Mouse (Mus musculus) adrenal gland, postnatal 25 days (tissue): ENCODE measurements around the gene Ets1. TPM values are rescaled to one million over a fixed set of nuclear protein-coding genes. Genes with fewer than 3 reads are reported as not detected.

Experiments used
- DNase-seq: peaks from one replicate; pipeline ENCODE4 v3.0.0; 2021; ENCODE audit warnings: mixed read lengths
- total RNA-seq: library from RNA; stranded (reverse); gene quantifications from 2 replicates; pipeline ENCODE4 v1.2.3, GENCODE M21; 2021

Ets1 gene
- total RNA-seq, 1 experiment from 2014 or later = 35.5 TPM

- DNase-seq = no peak
Observed at GRCm38 (mm10) chr9:32666611-32667517, 30.8 kb downstream of the Ets1 start.

GRCm38 (mm10) chr9:32667518-32667908 is 31.5 kb downstream of the Ets1 start:
- no peak for DNase-seq

- no peak for DNase-seq
Observed at GRCm38 (mm10) chr9:32668075-32668673, 32.2 kb downstream of the Ets1 start.

GRCm38 (mm10) chr9:32669397-32669796 is 33.4 kb downstream of the Ets1 start:
- no peak for DNase-seq

- DNase-seq = peak; percentile 49
Observed at GRCm38 (mm10) chr9:32671970-32672859, 36.2 kb downstream of the Ets1 start.

GRCm38 (mm10) chr9:32673923-32674322 is 37.9 kb downstream of the Ets1 start:
- no peak for DNase-seq

- no peak for DNase-seq
Observed at GRCm38 (mm10) chr9:32675671-32676409, 39.8 kb downstream of the Ets1 start.

GRCm38 (mm10) chr9:32676480-32676879 is 40.5 kb downstream of the Ets1 start:
- no peak for DNase-seq

- no peak for DNase-seq
Observed at GRCm38 (mm10) chr9:32677646-32678045, 41.6 kb downstream of the Ets1 start.

GRCm38 (mm10) chr9:32678120-32678757 is 42.2 kb downstream of the Ets1 start:
- DNase-seq = no peak

- DNase-seq = no peak
Observed at GRCm38 (mm10) chr9:32679531-32679930, 43.5 kb downstream of the Ets1 start.

- DNase-seq = no peak
Observed at GRCm38 (mm10) chr9:32680201-32680600, 44.2 kb downstream of the Ets1 start.

- DNase-seq = no peak
Observed at GRCm38 (mm10) chr9:32685793-32686558, 50.0 kb downstream of the Ets1 start.

- no peak for DNase-seq
Observed at GRCm38 (mm10) chr9:32688351-32688750, 52.3 kb downstream of the Ets1 start.

- no peak for DNase-seq
Observed at GRCm38 (mm10) chr9:32691151-32691925, 55.3 kb downstream of the Ets1 start.

GRCm38 (mm10) chr9:32692944-32693343 is 56.9 kb downstream of the Ets1 start:
- DNase-seq = no peak

GRCm38 (mm10) chr9:32693411-32693810 is 57.4 kb downstream of the Ets1 start:
- no peak for DNase-seq

GRCm38 (mm10) chr9:32694111-32694824 is 58.2 kb downstream of the Ets1 start:
- DNase-seq = no peak

GRCm38 (mm10) chr9:32694916-32695490 is 59.0 kb downstream of the Ets1 start:
- no peak for DNase-seq
